Comparison of ENCODE assay signal across 9 mouse cellular contexts in the genomic region with DNA sequence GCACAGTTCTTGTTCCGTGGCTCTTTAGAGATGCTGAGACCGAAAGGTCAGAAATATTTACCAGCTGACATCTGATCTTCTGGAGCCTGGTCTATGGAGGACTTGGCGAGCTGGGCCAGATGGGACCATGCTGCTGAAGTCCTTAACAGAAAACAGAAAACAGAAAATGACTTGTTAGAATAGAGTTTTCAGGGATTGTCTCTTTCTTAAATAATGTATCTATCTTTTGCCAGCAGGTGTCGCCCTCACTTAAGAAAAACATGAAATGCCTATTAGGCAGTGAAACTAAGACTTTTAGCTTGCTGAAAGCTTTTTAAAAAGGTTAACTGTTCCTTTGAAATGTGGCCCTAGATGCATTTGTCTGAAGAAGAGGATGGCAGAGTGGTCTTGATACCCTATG. TPM values are rescaled to one million over a fixed set of nuclear protein-coding genes. Genes with fewer than 3 reads are reported as not detected.
DNase-seq lines count a peak whose midpoint lies in the region; ATAC-seq lines count a peak whose summit lies in the region.
"Had no signal": no experiment of that assay in that cellular context is flagged by ENCODE, and none has a peak within 500 bp of the region (broad histone marks: within the 10 kb centered on the region; RNA-seq: fewer than 3 reads in every experiment).

No protein-coding gene starts in this region.

- no peak overlapping the region for H3K4me3 ChIP-seq in hindbrain, embryonic 11.5 days (ENCODE audit: low read depth, low read length)
- H3K4me3 ChIP-seq in hindbrain, embryonic 12.5 days, result no peak overlapping the region
- H3K4me3 ChIP-seq: erythroblast, embryonic 14.5 days had no signal

- ATAC-seq in hindbrain, embryonic 11.5 days (ENCODE audit: low FRiP score), result no peak
- no peak for ATAC-seq in hindbrain, embryonic 12.5 days (ENCODE audit: low FRiP score)

- H3K27me3 ChIP-seq in hindbrain, embryonic 11.5 days (ENCODE audit: control insufficient read depth, insufficient read depth, low read length), result no peaks in the 10 kb centered on the region
- H3K27me3 ChIP-seq in hindbrain, embryonic 12.5 days, result no peaks in the 10 kb centered on the region

- no peaks in the 10 kb centered on the region for H3K4me1 ChIP-seq in hindbrain, embryonic 11.5 days (replicated peaks; ENCODE audit: control insufficient read depth, insufficient read depth, low read length)
- H3K4me1 ChIP-seq in hindbrain, embryonic 12.5 days, result peaks cover 3% of the 10 kb centered on the region; the same call in 1 of the 2 replicates

- DNase-seq in hindbrain, embryonic 11.5 days (ENCODE audit: low spot score), result peak; percentile 74
- DNase-seq in 416B (ENCODE audit: low read depth), result peak; percentile 85
- DNase-seq in MEL-GATA-1-ER (ENCODE audit: extremely low read depth, low read depth), result peak; percentile 31
- DNase-seq in embryo, embryonic 10.5 days (ENCODE audit: low spot score), result peak; percentile 79
- DNase-seq in kidney, postnatal 4 days, result peak; percentile 68 to 73
- peak; percentile 70 for DNase-seq in retina, postnatal 1 day
- DNase-seq in ovary, postnatal 36 days (ENCODE audit: low spot score), result no peak

- H3K9me3 ChIP-seq in hindbrain, embryonic 11.5 days (ENCODE audit: control insufficient read depth, low read length), result no peaks in the 10 kb centered on the region
- no peaks in the 10 kb centered on the region for H3K9me3 ChIP-seq in hindbrain, embryonic 12.5 days (replicated peaks)

- no peak overlapping the region for H3K27ac ChIP-seq in hindbrain, embryonic 11.5 days (ENCODE audit: low read depth, low read length)
- no peak overlapping the region for H3K27ac ChIP-seq in hindbrain, embryonic 12.5 days

- no peak overlapping the region for H3K4me2 ChIP-seq in hindbrain, embryonic 11.5 days (replicated peaks; ENCODE audit: low read depth, low read length)
- no peak overlapping the region for H3K4me2 ChIP-seq in hindbrain, embryonic 12.5 days (replicated peaks)

- H3K9ac ChIP-seq in hindbrain, embryonic 11.5 days (ENCODE audit: low read depth, low read length), result no peak overlapping the region
- no peak overlapping the region for H3K9ac ChIP-seq in hindbrain, embryonic 12.5 days

- 67% methylated on average over 4 of the region's 4 CpGs for whole genome bisulfite sequencing in hindbrain, embryonic 11.5 days
- 59% methylated on average over 4 of the region's 4 CpGs for WGBS in hindbrain, embryonic 12.5 days

- 0 out of 2 replicates have a peak, but pooled peaks cover 4% of the 10 kb centered on the region for H3K36me3 ChIP-seq in hindbrain, embryonic 11.5 days (ENCODE audit: control insufficient read depth, insufficient read depth, low read length)
- H3K36me3 ChIP-seq in hindbrain, embryonic 12.5 days, result peaks cover 16% of the 10 kb centered on the region

RNA-seq across cellular contexts. Expression of a gene that starts 55.2 kb away (rescaled TPM):
- polyA plus RNA-seq in hindbrain, embryonic 11.5 days (2014; fragmentation: Nextera tagmentation; extraction: Ambion mirVana), result 17.0 and 20.6 TPM in 2 replicates
- 26.3 and 28.3 TPM in 2 replicates for polyA plus RNA-seq in hindbrain, embryonic 12.5 days (2016; fragmentation: Nextera tagmentation; extraction: Ambion mirVana)
